Mouse (Mus musculus) embryonic fibroblast, embryonic 13.5 days (primary cell): ENCODE data around the gene Lgi4. TPM values are rescaled to one million over a fixed set of nuclear protein-coding genes. Genes with fewer than 3 reads are reported as not detected.

Experiments used
- H3K27ac ChIP-seq: 2 replicates; pipeline ENCODE4 v1.5.1; 2012; ENCODE audit warnings: low read length, control low read depth, inconsistent platforms; ENCODE audit not compliant: insufficient read depth
- H3K4me1 ChIP-seq: 2 replicates; pipeline ENCODE4 v1.6.1; 2011; ENCODE audit warnings: low read length; ENCODE audit not compliant: control insufficient read depth, insufficient read depth
- H3K4me3 ChIP-seq: 2 replicates; pipeline ENCODE4 v1.5.1; 2011; ENCODE audit warnings: mild to moderate bottlenecking, control low read depth, low read length; ENCODE audit not compliant: insufficient read depth
- CTCF ChIP-seq: IDR thresholded peaks from 2 replicates; pipeline ENCODE4 v1.5.1; 2011; ENCODE audit warnings: mild to moderate bottlenecking, control low read depth, low read length, moderate library complexity, borderline replicate concordance; ENCODE audit not compliant: insufficient read depth
- POLR2A ChIP-seq: IDR thresholded peaks from 2 replicates; pipeline ENCODE4 v1.6.1; 2011; ENCODE audit warnings: low read depth, mild to moderate bottlenecking, control low read depth, low read length, moderate library complexity
- polyA plus RNA-seq: library from polyadenylated mRNA; stranded (reverse); fragments of >200 nt; gene quantifications from 2 replicates; pipeline ENCODE4 v1.2.4, GENCODE M21; 2011; ENCODE audit warnings: low read depth; ENCODE audit not compliant: missing spikeins, insufficient read length

Lgi4 gene
- polyA plus RNA-seq, 1 experiment: 1.1 TPM

DNA sequence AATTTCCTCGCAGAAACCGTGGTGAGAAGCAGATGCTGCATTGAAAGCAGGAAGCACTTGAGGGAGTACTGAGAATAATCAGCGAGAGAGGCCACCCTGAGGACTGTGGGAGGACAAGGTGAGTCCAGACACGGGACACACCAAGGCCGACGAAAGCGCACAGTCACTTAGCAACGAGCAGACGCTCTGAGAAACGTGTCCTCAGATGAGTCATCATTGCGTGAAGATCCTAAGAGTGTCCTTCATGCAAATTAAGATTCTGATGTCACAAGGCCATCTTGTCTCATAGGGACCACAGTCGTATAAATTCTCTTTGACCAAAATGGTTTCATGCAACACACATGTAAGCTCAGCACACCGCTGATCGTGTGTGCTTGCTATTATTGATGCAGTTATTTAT is 41.6 kb downstream of the Lgi4 start:
- no peak for TF ChIP-seq CTCF
- no peak for TF ChIP-seq POLR2A
- Histone ChIP-seq H3K4me3 (no peak overlapping the region), H3K4me1 (no peaks in the 10 kb centered on the region), H3K27ac (no peak overlapping the region)

DNA sequence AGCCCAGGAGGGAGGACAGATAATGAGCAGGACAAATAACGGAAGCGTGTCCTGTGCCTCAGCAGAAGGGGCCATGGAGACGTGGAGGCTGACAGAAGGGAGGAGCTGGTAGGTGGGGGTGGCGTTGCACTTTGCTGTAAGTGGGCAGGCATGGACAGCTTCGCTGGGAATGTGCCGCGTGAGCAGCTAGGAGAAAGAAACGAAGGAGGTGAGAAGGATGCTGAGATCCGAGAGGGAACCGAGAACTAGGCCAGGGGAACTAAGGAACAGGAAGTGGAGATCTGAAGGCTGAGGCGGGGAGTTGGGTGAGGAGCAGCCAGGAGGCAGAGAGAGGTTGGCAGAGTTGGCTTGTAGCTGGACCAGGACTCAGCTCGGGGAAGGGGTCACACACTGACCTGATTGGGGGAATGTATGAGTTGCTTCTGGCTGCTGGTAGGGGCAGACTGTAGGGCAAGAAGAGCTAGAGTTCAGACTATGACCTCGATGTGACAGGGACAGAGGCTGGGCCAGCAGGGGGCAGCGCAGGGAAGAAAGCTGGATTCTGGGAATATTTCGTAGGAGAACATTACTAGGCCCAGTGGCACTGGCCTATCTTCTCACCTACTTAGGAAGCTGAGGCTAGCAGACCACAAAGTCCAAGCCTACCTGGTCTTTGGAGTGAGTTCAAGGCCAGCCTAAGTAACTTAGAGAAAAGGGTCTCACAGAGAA is 46.1 kb downstream of the Lgi4 start:
- H3K27ac ChIP-seq: no peak overlapping the region
- no peak overlapping the region for H3K4me3 ChIP-seq
- no peak for TF ChIP-seq POLR2A
- TF ChIP-seq CTCF: peak; percentile 59; the same call in 1 of the 2 replicates
- no peaks in the 10 kb centered on the region for H3K4me1 ChIP-seq

DNA sequence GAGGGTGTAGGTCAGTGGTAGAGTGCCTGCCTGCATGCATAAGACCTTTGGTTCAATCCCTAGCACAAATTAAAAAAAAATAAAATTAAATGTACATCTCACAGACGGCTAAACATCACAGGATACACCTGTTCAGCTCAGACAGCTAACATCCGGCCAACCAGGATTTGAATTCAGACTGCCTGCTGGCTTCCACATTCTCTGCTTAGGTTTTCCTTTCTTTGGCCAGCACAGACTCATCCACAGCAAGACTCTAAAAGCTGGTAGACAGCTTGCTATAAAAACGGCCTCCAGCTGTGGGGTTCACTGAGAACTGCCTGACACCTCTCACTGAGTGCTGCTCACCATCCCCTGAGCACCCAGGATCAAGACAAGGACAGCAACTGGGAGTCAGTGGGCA is 47.0 kb downstream of the Lgi4 start:
- no peak for TF ChIP-seq CTCF
- no peak for TF ChIP-seq POLR2A
- no peak overlapping the region for H3K4me3 ChIP-seq

DNA sequence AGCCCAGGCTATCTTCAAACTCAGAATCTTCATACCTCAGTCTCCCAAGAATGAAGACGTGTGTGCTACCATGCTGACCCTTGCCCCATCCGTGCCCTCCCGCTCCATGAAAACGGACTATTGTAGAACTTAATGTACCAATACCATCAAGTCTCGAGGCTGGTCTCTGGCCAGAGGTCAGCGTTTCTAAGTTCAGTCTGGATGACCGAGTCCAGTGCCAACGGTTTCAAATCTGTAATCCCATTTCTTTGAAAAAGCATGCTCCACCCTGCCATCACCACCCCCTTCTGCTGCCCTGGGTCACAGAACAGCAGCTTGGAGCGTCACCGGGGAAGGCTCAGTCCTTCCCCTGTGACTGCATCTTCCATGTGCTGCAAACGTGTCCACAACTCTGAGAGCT is 48.6 kb downstream of the Lgi4 start:
- Histone ChIP-seq H3K4me1 (no peaks in the 10 kb centered on the region), H3K27ac (no peak overlapping the region), H3K4me3 (no peak overlapping the region)
- TF ChIP-seq CTCF (no peak), POLR2A (no peak)

More for the DNA sequence above, 47.0 kb downstream of the Lgi4 start:
- Histone ChIP-seq H3K27ac (no peak overlapping the region), H3K4me1 (no peaks in the 10 kb centered on the region)

DNA sequence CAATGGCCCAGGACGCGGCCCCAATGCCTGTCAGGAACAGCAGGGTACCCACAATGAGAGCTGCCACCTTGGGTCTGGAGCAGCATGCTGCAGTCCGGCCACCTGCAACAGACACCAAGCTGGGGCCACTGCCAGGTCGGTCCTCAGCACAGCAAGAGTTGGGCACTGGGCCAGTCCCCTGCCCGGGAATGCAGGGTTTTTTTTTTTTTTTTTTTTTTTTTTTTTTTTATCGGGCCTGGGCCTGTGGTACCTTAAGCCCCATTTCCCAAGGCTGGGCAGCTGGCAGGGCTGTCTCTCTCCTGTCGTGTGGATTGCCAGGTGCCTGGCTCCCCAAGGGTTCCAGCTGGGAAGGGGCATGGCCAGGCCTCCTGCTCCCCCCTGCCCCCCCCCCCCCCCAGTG is 49.9 kb downstream of the Lgi4 start:
- no peak overlapping the region for H3K27ac ChIP-seq
- H3K4me3 ChIP-seq: no peak overlapping the region
- H3K4me1 ChIP-seq: no peaks in the 10 kb centered on the region
- no peak for TF ChIP-seq CTCF

DNA sequence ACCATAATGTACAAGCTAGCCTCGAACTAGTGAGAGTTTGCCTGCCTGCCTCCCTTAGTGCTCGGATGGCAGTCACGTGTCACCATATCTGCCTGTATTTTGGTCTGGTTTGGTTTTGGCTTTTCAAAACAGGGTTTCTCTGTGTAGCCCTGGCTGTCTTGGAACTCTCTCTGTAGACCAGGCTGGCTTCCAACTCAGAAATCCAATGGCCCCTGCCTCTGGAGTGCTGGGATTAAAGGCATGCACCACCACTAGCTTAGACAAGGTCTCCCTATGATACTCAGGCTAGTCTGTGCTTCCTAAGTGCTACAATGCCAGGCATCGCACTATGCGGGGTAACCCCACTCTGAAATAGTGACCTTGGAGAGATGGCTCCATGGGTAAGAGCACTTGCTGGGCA is 50.7 kb downstream of the Lgi4 start:
- TF ChIP-seq POLR2A (no peak), CTCF (no peak)
- H3K4me3 ChIP-seq: no peak overlapping the region
- H3K4me1 ChIP-seq: no peaks in the 10 kb centered on the region
- H3K27ac ChIP-seq: no peak overlapping the region

DNA sequence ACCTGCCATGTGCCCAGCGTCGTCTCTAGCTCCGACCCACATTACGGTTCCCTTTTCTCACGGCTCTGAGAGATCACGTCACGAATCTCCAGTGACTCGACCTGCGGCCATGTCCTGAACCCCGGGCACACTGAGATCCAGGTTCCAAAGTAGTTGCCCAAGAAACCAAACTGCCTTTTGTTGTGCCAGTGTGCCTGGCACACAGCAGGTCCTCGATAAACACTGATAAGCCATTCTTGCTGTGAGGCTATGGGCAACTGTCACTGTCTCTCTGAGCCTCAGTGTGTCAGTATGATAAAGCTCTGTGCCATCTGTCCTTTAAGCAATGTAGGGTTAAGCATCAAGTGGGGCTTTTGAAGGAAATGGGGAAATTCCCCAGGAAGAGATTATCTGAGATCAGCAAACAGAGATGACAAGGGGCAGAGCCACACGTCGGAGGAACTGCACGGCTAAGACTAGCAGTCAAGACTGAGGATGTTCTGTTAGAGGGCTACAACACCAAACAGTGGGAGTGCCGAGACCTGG is 51.8 kb downstream of the Lgi4 start:
- Histone ChIP-seq H3K27ac (no peak overlapping the region), H3K4me3 (no peak overlapping the region), H3K4me1 (no peaks in the 10 kb centered on the region)
- TF ChIP-seq CTCF (no peak), POLR2A (no peak)

DNA sequence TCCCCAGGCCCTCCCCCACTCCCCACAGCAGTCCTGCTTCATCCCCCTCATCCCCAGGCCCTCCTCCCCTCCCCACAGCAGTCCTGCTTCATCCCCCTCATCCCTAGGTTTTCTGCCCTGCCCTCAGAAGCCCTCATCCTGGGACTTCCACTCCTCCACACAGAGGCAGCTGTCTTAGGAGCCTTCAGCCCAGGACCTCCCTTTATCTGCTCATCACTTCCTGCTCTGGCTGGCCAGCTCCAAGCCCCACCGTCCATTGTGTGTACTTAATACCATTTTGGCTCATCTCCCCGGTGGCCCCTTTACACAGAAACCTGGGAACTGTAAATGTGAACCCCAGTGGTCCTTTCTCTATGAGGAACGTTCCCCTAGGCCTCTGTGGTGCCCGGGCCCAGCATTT is 52.9 kb downstream of the Lgi4 start:
- no peak overlapping the region for H3K27ac ChIP-seq
- TF ChIP-seq CTCF (no peak), POLR2A (no peak)
- no peak overlapping the region for H3K4me3 ChIP-seq
- no peaks in the 10 kb centered on the region for H3K4me1 ChIP-seq

DNA sequence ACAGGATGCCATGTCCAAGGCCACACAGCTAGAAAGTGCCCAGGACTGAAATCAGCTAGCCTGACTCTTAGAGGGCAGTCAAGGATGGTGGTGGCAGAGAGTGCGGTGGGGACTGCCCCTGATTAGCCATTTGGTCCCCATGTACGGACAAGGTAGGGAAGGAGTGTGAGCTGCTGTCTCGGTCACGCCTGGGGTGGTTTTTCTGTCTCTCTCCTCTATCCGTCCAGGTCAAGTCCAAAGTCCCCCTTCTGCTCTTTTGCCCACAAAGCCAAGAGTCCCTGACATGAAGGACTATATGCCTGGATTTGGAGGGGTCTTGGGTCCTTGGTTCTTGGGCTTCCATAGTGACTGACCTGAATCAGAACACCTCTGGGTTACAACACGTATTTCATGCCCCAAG is 54.7 kb downstream of the Lgi4 start:
- Histone ChIP-seq H3K27ac (no peak overlapping the region), H3K4me3 (no peak overlapping the region), H3K4me1 (no peaks in the 10 kb centered on the region)
- TF ChIP-seq POLR2A (no peak), CTCF (no peak)

DNA sequence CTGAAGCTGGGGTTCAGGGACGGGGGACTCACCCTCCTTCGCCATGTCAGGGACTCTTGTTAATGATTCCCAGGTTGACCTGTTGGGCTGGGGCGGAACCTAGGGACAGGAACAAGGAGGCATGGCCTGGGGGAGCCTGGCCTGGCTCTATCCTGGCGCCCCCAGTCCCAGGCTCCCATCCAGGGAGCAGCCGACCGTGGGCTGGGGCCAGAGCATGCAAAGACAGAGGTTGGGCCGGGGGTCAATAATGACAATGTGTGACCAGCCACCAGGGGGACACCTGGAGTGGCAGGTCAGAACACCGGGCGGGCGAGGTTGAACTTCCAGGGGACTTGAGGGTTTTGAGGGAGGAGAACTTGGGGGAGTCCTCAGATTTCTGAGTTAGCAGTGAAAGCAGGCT is 55.5 kb downstream of the Lgi4 start:
- no peaks in the 10 kb centered on the region for H3K4me1 ChIP-seq
- no peak overlapping the region for H3K4me3 ChIP-seq
- TF ChIP-seq CTCF: no peak
- TF ChIP-seq POLR2A: no peak
- no peak overlapping the region for H3K27ac ChIP-seq

DNA sequence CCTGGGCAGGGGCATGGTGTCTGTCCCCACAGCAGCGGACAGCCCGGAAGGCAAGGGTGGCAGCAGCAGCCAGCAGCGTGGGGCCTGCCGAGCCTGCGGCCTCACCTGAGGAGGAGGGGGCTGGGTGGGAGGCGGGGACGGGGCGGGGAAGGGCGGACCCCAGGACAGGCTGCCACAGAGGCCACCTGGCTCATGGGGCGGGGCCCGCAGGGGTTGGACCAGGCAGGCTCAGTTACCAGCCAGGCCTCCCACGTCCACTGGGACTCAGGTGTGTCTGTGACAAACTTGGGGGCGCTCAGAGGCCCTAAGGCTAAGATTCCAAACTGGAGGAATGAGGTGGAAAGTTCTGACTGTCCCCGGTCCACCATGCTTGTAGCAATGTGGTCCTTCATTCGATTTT is 56.0 kb downstream of the Lgi4 start, which contains the start of gene Hpn:
Hpn (minus strand) TSS at position 109 of the 400 bp plus-strand sequence.
- TF ChIP-seq CTCF: no peak
- no peak for TF ChIP-seq POLR2A
- Histone ChIP-seq H3K4me3 (no peak within 1 kb of the TSS), H3K27ac (no peak within 1 kb of the TSS), H3K4me1 (no peaks in the 10 kb centered on the region)
